Mouse (Mus musculus) adrenal gland, postnatal 14 days (tissue): ENCODE results near the gene Flad1. TPM values are rescaled to one million over a fixed set of nuclear protein-coding genes. Genes with fewer than 3 reads are reported as not detected.

Source experiments
- DNase-seq: peaks from one replicate; pipeline ENCODE4 v3.0.0; 2021; ENCODE audit warnings: mixed read lengths
- long read RNA-seq, 2 experiments: library from polyadenylated mRNA; stranded (forward); transcript quantifications; one replicate each; pipeline ENCODE4 v2.0.0; 2021
- total RNA-seq: library from RNA; stranded (reverse); gene quantifications from 2 replicates; pipeline ENCODE4 v1.2.3, GENCODE M21; 2021

Flad1 gene
- total RNA-seq: 42.2 and 43.8 TPM in 2 replicates
- long read RNA-seq, experiment 1, transcript Flad1-204 (8 exons, 2,892 nt): major isoform, 38 of 70 reads
- long read RNA-seq, experiment 1, transcript Flad1-202 (8 exons, 2,238 nt): minor isoform, 7 of 70 reads
- long read RNA-seq, experiment 1, partial matches to known transcripts: 4 of 70 reads
- long read RNA-seq, experiment 1, other reads (novel, unspliced or antisense): 21 of 70 reads
- long read RNA-seq, experiment 2, transcript Flad1-204 (8 exons, 2,892 nt): major isoform, 20 of 44 reads
- long read RNA-seq, experiment 2, partial matches to known transcripts: 4 of 44 reads
- long read RNA-seq, experiment 2, other reads (novel, unspliced or antisense): 19 of 44 reads

DNA sequence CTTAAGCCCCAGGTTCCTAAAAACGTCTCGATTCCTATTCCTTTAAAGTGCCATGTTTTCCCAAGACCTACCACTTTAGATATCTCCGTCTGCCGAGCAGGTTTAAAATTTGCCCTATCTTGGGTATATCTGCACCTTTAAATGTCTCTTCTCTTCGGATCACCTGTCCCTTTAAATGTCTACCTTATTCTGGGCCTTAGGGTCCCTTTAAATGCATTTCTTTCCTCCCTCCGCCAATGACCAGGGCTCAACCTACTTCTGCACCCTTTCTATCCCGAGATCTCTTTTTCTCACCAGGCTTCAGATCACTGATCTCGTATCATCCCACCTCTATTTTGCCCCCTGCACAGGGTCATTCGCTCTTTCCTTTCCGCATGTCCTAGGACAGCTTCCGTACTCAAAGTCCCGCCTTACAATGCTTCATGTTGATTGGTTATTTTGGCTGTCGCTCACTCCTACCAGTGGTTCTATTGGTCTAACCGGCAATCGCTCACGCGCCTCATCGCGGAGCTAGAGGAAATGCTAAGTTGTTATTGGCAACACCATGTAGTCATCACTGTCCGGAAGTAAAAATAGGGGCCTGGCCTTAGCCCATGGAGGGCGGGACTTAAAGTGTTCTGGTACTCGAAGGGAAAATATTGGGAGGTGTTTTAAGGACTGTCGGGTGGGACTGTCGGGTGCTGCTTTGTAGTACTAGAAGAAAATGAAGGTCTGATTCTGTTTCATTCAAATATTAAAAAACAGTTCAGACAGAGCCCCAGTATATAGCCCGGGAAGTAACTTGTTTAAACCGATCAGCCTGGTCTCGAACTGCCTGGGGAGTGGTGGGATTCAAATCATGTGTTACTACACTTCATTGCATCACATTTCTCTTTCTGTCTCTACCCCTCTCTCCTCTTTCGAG is at the start of gene Flad1:
TSS of gene Flad1 (minus strand) at position 381 of the 904 bp plus-strand sequence.
- DNase-seq: peak; percentile 96

DNA sequence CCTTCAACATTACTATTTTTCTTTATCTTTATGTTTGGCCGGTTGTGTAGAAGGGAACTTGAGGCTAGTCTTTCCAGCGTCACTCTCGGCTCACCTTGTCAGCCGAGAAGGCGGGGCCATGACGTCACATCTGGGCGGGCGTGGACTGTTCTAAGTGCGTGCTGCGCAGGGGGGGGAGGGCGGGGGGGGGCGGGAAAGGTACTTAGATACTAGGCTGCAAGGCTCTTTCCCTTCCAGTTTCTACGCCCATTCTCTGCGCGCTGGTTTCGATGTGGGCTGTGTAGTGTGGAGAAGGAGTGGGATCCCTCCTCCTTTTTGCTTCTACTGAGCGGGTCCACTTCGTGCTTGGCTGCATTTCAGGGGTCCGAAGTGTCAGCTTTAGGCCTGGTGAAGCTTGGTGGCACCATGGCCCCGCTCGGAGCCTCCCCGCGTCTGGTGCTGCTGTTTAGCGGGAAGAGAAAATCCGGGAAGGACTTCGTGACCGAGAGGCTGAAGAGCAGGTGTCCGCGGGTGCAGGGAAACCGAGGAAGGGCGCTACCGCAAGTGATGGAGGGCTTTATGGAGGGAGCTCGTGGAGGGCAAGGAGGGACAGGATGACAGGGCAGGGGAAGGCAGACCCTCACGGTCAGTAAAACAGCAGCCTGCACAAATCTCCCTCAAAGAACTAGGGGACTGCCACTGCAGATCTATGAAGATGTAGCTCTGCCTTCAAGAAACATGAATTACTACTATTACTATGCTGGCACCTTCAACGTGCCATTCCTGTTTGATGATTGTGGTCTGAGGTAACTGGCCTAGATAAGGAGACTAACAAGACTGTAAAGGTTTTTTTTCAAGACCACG is 47.5 kb upstream of the Flad1 start:
- DNase-seq: peak; percentile 96

DNA sequence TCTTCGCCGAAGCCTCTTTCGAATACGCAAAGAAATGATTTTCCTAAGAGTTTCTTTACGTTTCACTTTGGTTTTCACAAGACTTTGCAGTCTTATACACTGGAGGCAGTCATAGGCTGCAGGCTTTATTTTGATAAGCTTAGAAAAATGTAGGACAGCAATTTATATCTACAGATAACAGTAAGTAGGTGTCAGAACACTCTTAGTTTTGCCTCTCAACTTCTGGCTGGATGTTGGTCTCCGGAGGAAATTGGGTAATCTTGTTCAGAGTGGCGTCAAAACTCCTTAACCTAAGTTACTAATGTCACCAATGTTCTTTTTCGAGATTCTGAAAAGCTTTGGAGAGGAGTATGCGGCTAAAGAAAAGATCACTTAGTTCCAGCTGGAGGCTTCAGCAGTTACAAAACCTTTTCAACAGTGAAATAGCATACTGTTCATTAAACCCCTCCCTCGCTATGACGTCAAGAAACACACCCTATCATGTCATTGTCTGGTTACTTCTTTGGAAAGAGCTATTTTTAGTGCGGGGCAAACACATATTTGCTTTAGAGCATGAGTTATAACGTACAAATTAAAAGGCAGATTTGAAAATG is 46.8 kb upstream of the Flad1 start:
- DNase-seq: peak; percentile 28

DNA sequence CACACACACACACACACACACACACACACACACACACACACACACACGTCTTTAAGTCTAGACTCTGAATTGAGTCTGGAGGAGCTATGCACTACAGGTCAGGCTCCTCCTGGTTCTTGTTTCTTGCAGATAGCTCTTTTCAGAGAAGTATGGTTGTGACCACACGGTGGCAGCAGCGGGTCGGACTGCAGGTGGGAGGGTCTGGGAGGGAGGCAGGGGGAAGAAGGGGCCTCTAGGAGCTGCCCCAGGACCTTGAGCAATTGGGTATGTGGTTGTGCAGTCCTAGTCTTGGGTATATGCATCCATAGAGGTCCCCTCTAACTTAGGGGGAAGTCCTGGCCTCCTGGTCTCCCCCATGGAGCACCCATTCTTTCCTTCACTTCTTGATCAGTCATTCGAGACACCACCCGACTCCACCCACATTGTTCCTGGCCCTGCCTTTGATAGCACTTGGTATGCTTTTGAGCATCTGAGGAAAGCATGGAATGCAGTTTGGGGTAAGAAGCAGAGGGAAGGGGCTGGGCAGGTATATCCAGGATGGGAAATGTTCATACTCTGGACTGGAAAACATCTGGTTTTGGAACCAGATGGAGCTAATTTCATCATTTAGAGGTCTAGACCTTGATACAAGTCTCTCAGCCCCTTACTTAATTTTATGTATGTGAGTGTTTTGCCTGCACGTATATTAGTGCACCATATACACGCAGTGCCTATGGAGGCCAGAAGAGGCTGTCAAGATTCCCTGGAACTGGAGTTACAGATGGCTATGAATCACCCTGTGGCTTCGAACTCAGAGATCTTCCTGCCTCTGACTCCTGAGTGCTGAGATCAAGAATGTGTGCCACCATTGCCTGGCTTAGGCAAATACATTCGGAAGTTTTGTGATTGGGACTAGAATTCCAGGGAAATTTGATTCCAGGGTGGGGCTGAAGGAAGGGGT is 45.3 kb upstream of the Flad1 start:
- DNase-seq: peak; percentile 84

DNA sequence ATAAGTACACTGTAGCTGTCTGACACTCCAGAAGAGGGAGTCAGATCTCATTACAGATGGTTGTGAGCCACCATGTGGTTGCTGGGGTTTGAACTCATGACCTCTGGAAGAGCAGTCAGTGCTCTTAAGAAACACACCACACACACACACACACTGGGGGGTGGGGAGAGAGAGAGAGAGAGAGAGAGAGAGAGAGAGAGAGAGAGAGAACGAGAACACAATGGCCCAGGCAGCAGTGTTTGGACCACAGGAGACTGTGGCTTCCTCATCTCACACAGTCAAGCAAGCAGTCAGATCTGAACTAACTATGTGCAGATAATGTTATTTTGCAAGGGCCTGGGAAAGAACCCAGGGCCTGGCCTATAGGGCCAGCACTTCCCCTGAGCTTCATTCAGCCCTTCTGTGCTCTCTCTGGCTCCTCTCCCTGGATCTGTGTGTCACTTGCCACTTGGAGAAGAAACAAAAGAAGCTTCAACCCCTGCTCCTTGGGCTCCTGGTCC is 44.2 kb upstream of the Flad1 start:
- no peak for DNase-seq

DNA sequence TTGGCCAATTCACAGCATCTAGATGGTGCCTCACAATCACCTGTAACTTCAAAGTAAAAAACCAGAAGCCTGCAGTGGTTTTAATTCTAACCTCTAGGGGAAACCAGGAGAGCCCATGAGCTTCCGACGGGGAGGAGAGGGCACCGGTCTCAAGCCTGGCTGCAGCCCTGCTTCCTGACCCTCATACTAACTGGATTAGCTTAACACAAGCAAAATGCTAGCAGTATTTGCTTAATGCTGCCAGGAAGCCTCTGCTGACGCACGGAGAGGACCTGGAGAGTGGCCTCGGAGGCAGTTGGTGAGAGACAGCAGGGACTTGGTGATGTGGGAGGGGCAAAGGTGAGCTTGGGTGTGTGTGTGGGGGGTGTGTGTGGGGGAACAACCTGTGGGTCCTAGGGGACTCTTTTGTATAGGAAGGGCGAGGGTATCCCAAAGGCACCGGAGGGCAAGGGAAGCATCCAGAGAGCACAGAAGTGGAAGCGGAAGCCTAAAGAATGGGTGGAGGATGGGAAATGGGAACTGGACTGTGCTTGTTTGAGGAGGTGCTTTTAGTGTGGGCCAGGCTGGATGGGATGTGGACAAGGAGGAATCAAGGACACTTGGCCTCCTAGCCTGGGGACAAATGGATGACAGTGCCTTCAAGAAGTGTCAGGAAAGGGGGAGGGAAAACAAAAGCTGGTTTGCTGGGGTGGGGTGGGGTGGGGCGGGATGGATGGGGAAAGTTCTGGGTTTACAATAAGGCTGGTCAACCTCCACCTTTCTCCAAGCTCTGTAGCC is 42.9 kb upstream of the Flad1 start, which contains the start of gene Pmvk:
TSS of gene Pmvk (plus strand) at position 141 of the 777 bp plus-strand sequence.
- DNase-seq: no peak

DNA sequence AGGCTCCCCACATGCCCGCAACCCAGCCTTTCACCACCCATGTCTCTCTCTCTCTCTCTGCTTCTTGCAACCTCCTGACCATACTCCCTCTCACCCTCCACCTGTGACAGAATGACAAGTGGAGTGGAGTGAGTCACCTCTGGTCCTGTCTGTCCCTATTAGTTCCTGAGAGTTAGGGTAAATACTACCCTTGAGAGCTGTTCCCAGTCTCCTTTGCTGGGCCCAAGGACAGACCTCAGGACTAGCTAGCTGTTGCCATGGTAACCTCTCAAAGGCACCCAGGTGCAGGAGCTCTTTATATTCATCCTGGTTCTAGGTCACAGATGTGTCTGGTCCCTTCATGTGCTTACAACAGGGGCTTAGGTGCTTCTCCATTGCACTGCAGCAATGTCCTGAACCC is 40.2 kb upstream of the Flad1 start:
- no peak for DNase-seq

DNA sequence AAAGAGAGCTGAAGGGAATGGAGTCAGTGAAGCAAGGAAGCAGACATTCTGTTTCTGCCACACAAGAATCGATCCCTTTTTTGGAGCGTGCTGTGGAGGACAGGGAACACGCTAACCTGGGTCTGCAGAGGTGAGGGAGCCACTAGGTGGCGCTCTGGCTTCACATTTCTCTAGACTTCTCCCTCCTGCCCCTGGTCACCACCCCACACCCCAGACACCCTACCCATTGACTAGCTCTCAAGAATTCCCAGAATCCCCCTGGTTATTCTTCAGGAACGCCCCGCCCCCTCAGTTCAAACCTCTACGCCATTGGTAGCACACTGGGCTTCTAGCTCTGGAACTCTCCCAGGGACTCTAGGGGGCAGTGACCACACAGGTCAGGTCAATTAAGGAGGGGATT is 37.9 kb upstream of the Flad1 start:
- DNase-seq: peak; percentile 87

DNA sequence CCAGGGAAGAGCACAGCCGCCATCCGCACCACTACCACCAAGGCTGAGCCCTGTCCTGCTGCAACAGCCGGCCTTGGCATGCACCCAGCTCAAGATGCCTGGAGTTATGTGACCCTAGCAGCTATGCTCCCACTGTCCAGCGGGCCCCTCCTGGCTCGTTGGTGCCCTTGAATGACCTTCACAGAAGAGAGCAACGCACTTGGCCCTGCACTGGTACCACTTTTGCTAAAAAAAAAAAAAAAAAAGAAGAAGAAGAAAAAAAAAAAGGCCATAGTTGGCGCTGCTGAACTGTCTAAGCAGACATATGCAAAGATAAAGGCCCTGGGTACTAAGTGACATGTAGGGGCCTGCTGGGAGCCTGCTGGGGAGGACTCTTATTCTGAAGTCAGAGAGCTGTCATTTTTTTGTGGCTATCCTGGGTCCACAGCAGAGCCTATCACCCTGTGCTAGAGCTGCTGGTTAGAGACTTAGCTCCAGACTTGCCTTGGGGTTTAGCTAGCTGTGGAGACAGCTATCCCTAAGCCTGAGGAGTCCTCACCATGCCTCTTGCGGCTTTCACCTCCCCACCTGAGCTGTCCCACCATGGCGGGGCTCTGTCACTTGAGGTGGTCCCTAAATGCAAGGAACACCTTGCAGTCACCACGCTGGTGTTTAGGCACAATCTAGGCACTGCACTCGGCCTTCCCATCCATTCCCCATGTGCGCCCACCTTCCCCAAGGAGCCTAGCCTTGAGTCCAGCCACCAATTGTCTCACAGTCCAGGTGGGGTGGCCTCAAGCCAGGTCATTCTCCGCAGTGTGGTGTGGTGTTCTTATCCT is 37.3 kb upstream of the Flad1 start:
- DNase-seq: peak; percentile 84

DNA sequence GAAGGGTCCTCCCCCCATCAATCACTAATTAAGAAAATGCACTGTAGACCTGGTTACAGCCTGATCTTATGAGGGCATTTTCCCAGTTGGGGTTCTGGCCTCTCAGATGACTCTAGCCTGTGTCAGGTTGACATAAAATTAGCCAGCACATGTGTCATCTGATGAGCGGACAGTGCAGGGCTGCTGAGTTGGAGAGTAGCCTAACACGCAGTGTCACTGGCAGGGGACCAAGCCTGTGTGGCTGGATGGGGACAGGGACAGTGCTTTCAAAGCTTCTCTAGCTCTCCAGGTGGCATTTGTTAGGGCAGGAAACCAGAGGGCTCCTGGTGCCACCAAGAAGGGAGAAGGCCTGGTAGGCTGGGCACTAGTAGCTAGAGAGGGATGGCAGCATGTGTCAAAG is 29.0 kb upstream of the Flad1 start:
- peak; percentile 66 for DNase-seq

DNA sequence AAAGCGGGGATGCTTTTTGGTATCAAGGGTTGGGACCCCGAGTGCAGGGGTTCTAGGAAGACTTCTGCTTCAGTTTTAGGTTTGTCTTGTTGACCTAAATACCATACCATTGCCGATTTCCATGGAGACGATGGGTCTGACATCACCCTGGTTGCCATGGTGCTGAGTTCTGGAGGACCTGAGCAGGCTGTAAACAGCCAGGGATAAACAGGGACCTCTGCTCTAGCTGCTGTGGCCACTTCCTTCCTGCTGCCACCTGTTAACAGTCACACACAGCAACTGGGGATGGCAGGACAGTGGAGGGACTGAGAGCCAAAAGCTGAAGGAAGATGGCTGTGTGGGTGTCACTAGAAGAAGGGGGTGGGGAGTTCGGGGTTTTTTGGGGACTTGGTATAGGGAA is 25.6 kb upstream of the Flad1 start:
- DNase-seq: peak; percentile 61

DNA sequence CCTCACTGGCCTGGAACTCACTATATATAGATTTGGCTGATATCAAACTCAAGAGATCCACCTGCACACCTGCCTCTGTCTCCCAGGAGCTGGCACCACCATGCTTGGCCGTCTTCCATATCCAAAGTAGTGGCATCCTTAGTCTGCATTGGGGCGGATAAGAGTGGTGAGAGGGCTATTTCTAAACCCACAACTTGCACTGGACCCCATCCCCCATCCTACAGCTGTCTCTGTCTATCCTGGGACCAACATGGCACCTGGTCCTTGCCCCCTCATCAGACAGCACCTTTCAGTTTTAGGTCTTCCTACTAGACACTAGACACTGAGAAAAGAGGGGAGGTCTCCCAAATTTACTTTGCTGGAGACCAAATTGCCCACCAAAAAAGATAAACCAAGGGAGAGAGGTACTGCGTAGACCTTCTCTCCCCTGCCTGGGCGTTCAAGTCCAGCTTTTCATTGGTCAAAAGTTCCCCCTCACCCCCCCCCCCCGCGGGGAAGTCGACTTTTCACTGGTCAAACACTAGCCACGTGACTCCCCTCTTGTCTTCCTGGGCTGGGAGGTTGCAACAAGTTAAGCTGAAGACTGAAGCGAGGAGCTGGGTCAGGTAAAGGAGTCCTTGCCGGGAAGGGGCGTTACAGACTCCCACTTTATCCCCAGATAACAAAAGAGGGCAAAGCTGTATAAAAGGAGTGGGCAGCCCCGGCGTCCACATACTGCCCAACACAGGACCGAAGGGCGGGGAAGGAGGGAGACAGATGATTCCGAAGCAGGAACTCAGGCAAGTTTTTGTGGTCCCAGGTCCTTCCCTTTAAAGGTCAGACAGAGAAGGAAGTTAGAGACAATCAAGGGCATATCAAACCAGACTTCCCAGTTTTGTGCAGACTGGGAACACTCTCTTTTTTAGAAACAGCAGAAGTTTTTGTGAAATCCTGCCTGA is 24.8 kb upstream of the Flad1 start, which contains the start of gene Pbxip1:
TSS of gene Pbxip1 (plus strand) at position 531 of the 938 bp plus-strand sequence.
- peak; percentile 84 for DNase-seq

DNA sequence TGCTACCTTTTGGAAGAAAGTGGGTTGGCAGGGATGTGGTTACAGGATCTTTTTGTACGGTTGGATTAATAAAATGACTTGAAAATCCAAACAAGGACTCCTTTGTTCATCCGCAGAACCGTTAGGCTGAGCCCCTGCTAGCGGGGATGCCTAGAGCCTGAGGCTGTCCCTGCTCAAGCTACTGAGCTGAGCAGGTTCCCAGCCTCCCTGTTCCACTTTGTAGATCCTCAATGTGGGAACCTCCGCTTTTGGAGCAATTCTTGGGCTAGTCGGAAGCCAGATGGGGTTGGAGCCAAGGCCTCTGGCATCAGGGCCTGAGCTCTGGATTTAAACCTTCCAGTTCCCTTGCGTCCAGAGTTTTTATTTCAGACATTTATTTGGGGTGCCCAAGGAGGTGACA is 23.4 kb upstream of the Flad1 start:
- no peak for DNase-seq

DNA sequence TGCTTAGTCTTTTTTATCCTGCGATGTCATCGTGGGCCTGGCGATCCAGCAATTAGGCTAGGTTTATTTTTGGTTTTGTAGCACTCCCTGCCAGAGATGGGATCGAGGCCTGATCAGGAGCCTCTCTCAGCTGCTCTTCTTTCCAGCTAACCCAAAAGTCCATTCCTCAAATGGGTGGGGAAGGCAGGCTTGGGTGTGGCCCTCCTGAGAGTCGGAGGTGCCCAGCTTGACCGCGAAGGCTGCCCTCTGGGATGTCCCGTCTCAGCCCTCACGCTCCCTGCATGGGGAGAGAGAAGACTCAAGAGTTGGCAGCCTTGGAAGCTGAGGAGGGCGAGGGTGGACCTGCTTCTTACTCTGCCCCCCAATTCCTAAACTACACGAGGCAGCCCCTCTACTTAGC is 22.9 kb upstream of the Flad1 start:
- DNase-seq: no peak

DNA sequence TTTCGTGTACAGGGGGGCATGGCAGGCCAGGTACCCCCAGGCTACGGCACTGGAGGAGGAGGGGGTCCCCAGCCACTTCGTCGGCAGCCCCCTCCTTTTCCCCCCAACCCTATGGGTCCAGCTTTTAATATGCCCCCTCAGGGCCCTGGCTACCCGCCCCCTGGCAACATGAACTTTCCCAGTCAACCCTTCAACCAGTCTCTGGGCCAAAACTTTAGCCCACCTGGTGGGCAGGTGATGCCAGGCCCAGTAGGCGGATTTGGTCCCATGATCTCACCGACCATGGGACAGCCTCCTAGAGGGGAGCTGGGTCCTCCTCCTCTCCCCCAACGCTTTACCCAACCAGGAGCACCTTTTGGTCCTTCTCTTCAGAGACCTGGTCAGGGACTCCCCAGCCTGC is 20.9 kb upstream of the Flad1 start:
- DNase-seq: no peak

DNA sequence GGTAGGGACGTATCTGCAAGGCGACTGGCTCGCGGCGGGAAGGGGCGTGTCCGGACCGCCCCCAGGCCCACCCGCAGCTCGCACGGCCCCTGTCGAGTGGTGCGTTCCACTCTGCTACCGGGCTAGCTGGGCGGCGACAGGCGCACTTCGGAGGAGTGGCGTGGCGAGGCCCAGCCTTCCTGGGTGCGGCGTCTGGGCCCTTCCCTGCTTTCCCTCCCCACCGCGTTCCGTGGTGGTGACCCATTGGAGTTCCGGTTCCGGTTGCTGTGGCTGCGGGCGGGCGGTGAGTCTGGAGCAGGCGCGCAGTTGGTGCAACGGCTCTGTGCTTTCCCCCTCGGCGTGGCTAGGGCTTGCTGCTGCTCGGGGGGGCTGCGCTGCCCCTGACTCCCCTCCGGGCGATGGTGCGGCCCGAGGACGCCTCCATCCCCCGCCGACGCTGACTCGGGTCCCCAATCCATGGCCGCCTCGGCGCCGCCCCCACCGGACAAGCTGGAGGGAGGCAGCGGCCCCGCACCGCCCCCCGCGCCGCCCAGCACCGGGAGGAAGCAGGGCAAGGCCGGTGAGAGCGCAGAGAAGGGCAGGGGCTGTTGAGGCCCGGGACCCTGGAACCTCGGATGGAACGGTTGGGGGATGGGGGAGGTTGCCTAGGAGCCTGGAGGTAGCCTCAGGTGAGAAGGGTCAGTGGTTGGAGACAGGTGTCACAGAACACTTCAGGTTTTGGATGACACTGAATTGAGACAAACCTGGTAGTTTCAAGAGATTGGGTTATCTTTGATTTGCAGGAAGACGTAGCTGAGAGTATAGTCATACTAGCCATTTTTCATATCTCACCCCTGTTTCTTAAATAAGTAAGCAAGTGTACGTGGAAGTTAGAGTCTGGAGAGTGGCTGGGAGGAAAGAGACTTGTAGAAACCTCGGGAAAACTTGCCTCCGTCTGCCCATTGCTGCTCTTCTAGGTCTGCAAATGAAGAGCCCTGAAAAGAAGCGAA is 18.8 kb upstream of the Flad1 start, which contains the start of gene Pygo2:
TSS of gene Pygo2 (plus strand) at position 44 of the 989 bp plus-strand sequence.
- peak; percentile 98 for DNase-seq
